Mouse (Mus musculus) CH12.LX (cell line): Measurements from ENCODE around the gene Hes3.

Source experiments
- BHLHE40 ChIP-seq: IDR thresholded peaks from 2 replicates; pipeline ENCODE4 v1.6.1; 2011; ENCODE audit warnings: mild to moderate bottlenecking, low read depth, low read length, improper control_type of control experiment
- CHD1 ChIP-seq: IDR thresholded peaks from 2 replicates; pipeline ENCODE4 v1.6.1; 2012; ENCODE audit warnings: low read depth, low read length, improper control_type of control experiment, inconsistent platforms
- CTCF ChIP-seq, 2 experiments: IDR thresholded peaks in 1 of 2; conservative IDR thresholded peaks in 1 of 2; 2 replicates each; pipeline ENCODE4 v1.5.1; 2011 to 2012; ENCODE audit warnings: low read depth in 2 of 2, low read length in 2 of 2, improper control_type of control experiment in 1 of 2, inconsistent platforms in 1 of 2, mild to moderate bottlenecking in 1 of 2, moderate library complexity in 1 of 2
- ELF1 ChIP-seq: IDR thresholded peaks from 2 replicates; pipeline ENCODE4 v1.6.1; 2014; ENCODE audit warnings: low read depth, mild to moderate bottlenecking, inconsistent platforms, low read length, improper control_type of control experiment
- HCFC1 ChIP-seq: IDR thresholded peaks from 2 replicates; pipeline ENCODE4 v1.6.1; 2012; ENCODE audit warnings: low read depth, mild to moderate bottlenecking, inconsistent platforms, low read length, improper control_type of control experiment
- MAX ChIP-seq: IDR thresholded peaks from 2 replicates; pipeline ENCODE4 v1.6.1; 2011; ENCODE audit warnings: low read length, improper control_type of control experiment
- MXI1 ChIP-seq: IDR thresholded peaks from 2 replicates; pipeline ENCODE4 v1.6.1; 2011; ENCODE audit warnings: mild to moderate bottlenecking, low read depth, low read length, improper control_type of control experiment
- POLR2A ChIP-seq: IDR thresholded peaks from 2 replicates; pipeline ENCODE4 v1.6.1; 2011; ENCODE audit warnings: low read depth, mild to moderate bottlenecking, improper control_type of control experiment, low read length
- TCF12 ChIP-seq: IDR thresholded peaks from 2 replicates; pipeline ENCODE4 v1.6.1; 2014; ENCODE audit warnings: low read depth, mild to moderate bottlenecking, inconsistent platforms, low read length, improper control_type of control experiment
- ZC3H11A ChIP-seq: IDR thresholded peaks from 2 replicates; pipeline ENCODE4 v1.6.1; 2012; ENCODE audit warnings: low read depth, mild to moderate bottlenecking, inconsistent platforms, low read length, improper control_type of control experiment
- ZNF384 ChIP-seq: IDR thresholded peaks from 2 replicates; pipeline ENCODE4 v1.6.1; 2012; ENCODE audit warnings: low read depth, low read length, improper control_type of control experiment, inconsistent platforms

GRCm38 (mm10) chr4:152246011-152246410 is 45.5 kb downstream of the Hes3 start:
- TF ChIP-seq ELF1 (no peak), POLR2A (no peak), HCFC1 (no peak), TCF12 (no peak), ZNF384 (no peak), CTCF (conservative IDR thresholded peaks at IDR 0.05 in 1 of 2, IDR thresholded peaks at IDR 0.05 in 1 of 2; ENCODE audit: low read depth in 2 of 2, low read length in 2 of 2) (no peak), MAX (no peak), MXI1 (no peak), CHD1 (no peak), ZC3H11A (no peak), BHLHE40 (no peak)
